Mouse (Mus musculus): ENCODE results near the gene Nip7. TPM values are rescaled to one million over a fixed set of nuclear protein-coding genes. Genes with fewer than 3 reads are reported as not detected.
"Not testable (repeated sequence)": the region's sequence is repeated elsewhere in the genome, so short reads cannot be mapped to it uniquely, and the experiment has no call there.

Nip7 gene
- total RNA-seq, 2 experiments from 2014 or later: 43.2 to 44.9 TPM

- DNase-seq (ENCODE audit: low spot score in 2 of 2): no peak
Measured at GRCm38 (mm10) chr8:107065511-107066496, 9.1 kb downstream of the Nip7 start, which contains the start of gene Tmed6. TSS of gene Tmed6 (minus strand) at chr8:107065644.

- no peak for DNase-seq (ENCODE audit: low spot score in 2 of 2)
Measured at GRCm38 (mm10) chr8:107073706-107074105, 17.0 kb downstream of the Nip7 start.

DNA sequence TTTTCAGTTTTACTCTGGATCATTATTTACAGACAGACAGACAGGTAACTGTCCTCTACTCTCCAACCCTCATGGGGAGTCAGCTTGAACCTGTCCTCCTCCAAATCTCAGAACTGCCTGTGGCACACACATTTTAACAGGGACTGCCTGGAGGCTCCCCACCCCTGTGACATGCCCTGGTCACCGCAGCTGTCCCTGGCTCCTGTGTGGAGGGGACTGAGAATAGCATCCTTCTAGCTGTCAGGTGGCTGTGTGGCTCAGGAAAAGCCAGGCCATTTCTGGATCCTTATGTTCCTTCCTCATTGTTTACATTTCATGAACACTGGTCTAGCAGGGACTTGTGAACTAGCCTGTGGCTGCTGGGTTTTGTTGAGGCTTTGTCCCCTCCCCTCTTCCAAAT is 17.5 kb downstream of the Nip7 start:
- no peak for DNase-seq (ENCODE audit: low spot score in 2 of 2)

DNA sequence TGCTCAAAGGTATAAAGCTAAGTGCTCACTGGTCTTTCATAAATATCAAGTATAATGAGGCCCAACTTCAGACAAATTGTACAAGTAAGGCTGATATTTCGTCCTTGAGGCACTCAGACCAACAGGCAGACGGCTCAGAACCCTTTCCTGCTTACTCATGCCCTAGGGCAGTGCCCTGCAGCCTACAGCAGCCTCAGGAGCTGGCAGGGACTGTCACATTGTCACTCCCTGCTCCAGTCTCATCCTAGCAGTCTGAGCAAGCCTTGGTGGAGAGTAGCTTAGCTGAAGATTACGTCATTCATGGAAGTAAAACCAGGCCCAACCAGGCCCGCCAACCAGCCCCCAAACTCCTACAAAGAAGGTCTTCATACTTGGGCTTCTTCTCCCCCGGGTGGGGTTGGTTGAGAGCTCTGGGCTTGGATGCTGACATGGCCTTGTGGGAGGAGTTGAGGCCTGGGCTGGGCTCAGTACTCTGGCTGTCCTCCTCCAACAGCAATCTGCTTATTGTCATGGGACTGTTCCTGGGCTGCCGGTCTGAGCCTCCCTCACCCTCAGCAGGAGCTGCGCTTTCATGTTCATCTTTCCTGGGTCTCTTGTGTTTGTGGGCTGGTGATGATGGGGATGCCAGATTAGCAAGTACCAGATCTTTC is 19.7 kb downstream of the Nip7 start:
- no peak for DNase-seq (ENCODE audit: low spot score in 2 of 2)

GRCm38 (mm10) chr8:107085358-107085757 is 28.7 kb downstream of the Nip7 start:
- no peak for DNase-seq (ENCODE audit: low spot score in 2 of 2)

- no peak for DNase-seq (ENCODE audit: low spot score in 2 of 2)
Measured at GRCm38 (mm10) chr8:107086018-107086417, 29.3 kb downstream of the Nip7 start.

DNA sequence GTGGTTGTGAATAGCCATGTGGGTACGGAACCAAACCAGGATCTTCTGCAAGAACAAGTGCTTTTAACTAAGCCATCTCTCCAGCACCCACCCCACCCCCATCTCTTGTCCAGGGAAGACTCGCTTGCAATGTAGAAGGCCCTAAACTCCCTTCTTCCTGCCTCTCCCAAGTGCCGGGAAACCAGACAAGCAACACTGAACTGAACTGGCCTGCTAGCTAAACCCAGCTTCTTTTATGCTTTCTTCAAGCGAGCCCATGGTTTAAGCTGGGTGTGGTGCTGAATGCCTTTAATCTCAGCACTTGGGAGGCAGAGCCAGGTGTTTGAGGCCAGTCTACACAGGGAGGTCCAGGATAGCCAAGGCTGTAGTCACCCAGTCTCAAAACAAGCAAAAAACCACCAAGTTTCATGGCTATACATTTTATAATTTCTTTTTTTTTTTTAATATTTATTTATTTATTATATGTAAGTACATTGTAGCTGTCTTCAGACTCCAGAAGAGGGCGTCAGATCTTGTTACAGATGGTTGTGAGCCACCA is 31.9 kb downstream of the Nip7 start:
- DNase-seq (ENCODE audit: low spot score in 2 of 2): no peak

DNA sequence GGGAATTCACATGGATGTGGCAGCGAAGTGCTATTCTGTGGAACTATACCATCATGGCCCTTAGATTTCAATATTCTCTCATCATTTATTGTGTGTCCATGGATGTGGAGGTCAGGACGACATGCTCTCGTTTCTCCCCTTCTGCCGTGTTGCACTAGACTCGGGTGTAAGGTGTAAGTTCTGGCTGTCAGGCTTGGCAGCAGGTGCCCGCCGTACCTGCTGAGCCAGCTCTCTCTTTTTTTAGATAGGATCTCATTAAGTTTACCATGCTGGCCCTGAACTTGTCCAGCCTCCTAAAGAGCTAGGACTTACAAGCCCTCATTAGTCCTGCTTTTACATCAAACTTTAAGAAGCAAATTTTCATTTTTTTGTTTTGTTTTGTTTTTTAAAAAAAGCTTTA is 33.9 kb downstream of the Nip7 start:
- DNase-seq (ENCODE audit: low spot score in 2 of 2): no peak

DNA sequence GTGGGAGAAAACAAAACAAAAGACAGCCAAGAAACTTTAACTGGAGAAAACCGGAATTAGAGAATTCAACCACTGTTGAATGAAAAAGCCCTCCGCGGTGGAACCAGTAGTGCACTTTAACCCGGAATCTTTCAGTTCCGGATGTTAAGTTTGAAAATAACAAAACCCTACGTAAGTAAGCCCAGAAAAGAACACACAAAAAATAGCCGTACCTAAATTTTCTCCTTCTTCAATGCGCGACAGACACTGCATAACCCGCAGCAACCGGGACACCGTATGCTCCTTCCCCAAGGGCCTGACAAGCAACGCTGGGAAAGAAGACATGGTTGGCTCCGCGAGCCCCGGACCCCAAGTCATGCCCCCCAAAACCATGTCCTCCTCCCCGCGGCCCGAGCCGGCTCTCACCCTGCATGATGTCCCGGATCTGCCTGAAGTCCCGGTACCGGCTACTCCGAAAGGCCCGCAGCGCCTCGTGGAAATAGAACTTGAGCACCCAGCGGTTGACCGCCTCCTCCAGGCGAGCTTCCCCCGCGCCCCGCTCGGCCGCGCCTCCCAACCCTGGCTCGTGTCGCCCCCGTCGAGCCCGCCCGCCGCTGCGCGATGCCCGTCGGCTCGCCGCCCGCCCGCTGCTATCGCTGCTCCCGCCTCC is 39.2 kb downstream of the Nip7 start:
- no peak for DNase-seq (ENCODE audit: low spot score in 2 of 2)

- peak; percentile 91 to 96 for DNase-seq (ENCODE audit: low spot score in 2 of 2)
Measured at GRCm38 (mm10) chr8:107096366-107097036, 39.8 kb downstream of the Nip7 start, which contains the start of gene Terf2. TSS of gene Terf2 (minus strand) at chr8:107096547.

DNA sequence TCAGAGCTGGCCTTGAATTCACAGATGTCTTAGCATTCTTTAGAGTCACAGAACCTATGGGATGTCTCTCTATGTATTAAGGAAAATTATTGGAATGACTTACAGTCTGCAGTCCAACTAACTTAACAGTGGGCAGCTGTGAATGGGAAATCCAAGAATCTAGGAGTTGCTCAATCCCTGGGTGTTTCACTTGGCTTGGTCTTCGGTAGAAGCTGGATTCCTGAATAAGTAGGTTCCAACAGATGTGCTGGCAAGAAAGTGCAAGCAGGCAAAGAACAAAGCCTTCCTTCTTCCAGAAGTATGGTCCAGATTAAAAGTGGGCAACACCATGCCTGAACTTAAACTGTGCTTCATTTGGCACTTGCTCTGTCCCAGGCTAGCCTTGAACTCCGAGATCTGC is 44.0 kb downstream of the Nip7 start:
- DNase-seq (ENCODE audit: low spot score in 2 of 2): no peak

GRCm38 (mm10) chr8:107104547-107104946 is 47.9 kb downstream of the Nip7 start:
- DNase-seq (ENCODE audit: low spot score in 2 of 2): peak; percentile 82 to 91

DNA sequence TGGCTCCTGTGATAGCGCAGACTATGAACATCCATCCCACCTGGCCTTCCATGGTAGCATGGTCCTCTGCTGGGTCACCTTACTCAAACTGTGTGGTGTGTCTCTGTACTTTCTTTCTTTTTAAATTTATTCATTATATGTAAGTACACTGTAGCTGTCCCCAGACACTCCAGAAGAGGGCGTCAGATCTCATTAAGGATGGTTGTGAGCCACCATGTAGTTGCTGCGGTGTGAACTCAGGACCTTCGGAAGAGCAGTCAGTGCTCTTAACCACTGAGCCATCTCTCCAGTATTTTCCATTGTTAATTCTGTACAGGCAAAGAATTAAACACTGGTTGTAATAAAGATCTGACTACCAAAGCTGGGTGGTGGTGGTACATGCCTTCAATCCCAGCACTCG is 51.4 kb downstream of the Nip7 start:
- not testable (repeated sequence) for DNase-seq (ENCODE audit: low spot score in 2 of 2)

DNA sequence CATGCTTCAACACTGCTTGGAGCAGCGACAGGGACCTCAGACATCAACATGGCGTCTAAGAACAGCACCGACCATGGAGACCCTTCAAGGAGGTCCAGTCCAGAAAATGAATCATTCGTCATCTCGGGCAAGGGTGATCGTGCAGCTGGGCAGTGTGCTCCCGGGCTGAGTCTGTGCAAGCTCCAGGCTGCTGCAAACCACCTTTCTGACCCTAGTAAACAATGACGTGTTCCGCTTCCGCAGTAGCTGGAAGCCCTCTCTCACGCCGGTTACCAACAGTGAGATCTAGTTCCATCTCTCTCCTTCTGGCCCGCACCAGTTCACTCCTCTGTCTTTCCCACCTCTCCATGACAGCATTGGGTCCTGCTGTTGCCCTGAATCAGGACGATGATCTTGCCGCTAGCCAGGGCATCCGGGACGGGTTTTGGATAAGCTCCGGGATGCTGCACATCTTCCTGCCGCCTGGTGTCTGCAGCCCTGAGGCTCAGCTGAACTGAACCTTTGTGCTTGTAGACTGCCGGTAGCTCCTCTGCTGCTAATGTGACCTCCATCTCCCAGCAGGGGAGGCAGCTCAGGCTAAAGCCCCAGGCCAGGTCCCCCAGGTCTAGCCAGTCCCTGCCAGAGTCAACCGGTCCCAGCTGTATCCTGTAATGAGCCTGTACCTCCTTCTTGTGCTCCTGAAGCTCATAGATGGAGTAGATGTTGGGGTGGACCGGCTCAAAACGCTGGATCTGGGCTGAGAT is 52.5 kb downstream of the Nip7 start:
- no peak for DNase-seq (ENCODE audit: low spot score in 2 of 2)

GRCm38 (mm10) chr8:107109816-107110435 is 53.2 kb downstream of the Nip7 start:
- no peak for DNase-seq (ENCODE audit: low spot score in 2 of 2)
